Mouse (Mus musculus): ENCODE measurements around the gene Gm15128.
"Not testable (repeated sequence)": the region's sequence is repeated elsewhere in the genome, so short reads cannot be mapped to it uniquely, and the experiment has no call there.

Gm15128 gene

GRCm38 (mm10) chrX:147765691-147766090 is at the start of gene Gm15128:
Gene Gm15128 (plus strand): TSS chrX:147765991.
- DNase-seq (ENCODE audit: low spot score) = not testable (repeated sequence)

All from c-Kit-positive CD71-positive TER-119-positive erythroid progenitor cells, embryonic 14.5 days (primary cell).